Mouse (Mus musculus) 3134 (cell line): Measurements from ENCODE around the gene Zfp64.
A peak's percentile ranks its signal among the peaks of the same experiment; 100 is the strongest.

Source experiments
- DNase-seq: peaks from one replicate; pipeline ENCODE4 v3.0.0-alpha.2; 2011; ENCODE audit warnings: low spot score; ENCODE audit not compliant: insufficient read length; ENCODE audit errors: extremely low read depth

The Zfp64 gene

GRCm38 (mm10) chr2:168954835-168955716, at the start of gene Zfp64:
Gene Zfp64 (minus strand): TSS chr2:168955587.
- peak; percentile 96 for DNase-seq

- no peak for DNase-seq
Measured at GRCm38 (mm10) chr2:168992642-168993420, 37.4 kb upstream of the Zfp64 start.

GRCm38 (mm10) chr2:168990957-168991356, 35.6 kb upstream of the Zfp64 start:
- DNase-seq: no peak

GRCm38 (mm10) chr2:168990061-168990753, 34.8 kb upstream of the Zfp64 start:
- DNase-seq: no peak

GRCm38 (mm10) chr2:168988056-168988455, 32.7 kb upstream of the Zfp64 start:
- no peak for DNase-seq

- no peak for DNase-seq
Measured at GRCm38 (mm10) chr2:168987421-168987820, 32.0 kb upstream of the Zfp64 start.

- DNase-seq: no peak
Measured at GRCm38 (mm10) chr2:168981951-168982350, 26.6 kb upstream of the Zfp64 start.

GRCm38 (mm10) chr2:168981448-168981847, 26.1 kb upstream of the Zfp64 start:
- DNase-seq: no peak

GRCm38 (mm10) chr2:168980859-168981258, 25.5 kb upstream of the Zfp64 start:
- no peak for DNase-seq

GRCm38 (mm10) chr2:168979742-168980141, 24.4 kb upstream of the Zfp64 start:
- DNase-seq: no peak

- DNase-seq: no peak
Measured at GRCm38 (mm10) chr2:168978031-168978430, 22.6 kb upstream of the Zfp64 start.

- DNase-seq: no peak
Measured at GRCm38 (mm10) chr2:168970131-168970530, 14.7 kb upstream of the Zfp64 start.

- no peak for DNase-seq
Measured at GRCm38 (mm10) chr2:168968136-168968925, 12.9 kb upstream of the Zfp64 start.

GRCm38 (mm10) chr2:168966525-168966924, 11.1 kb upstream of the Zfp64 start:
- no peak for DNase-seq

- no peak for DNase-seq
Measured at GRCm38 (mm10) chr2:168964849-168965248, 9.5 kb upstream of the Zfp64 start.

GRCm38 (mm10) chr2:168961729-168962666, 6.6 kb upstream of the Zfp64 start:
- DNase-seq: no peak

- no peak for DNase-seq
Measured at GRCm38 (mm10) chr2:168960814-168961213, 5.4 kb upstream of the Zfp64 start.

- no peak for DNase-seq
Measured at GRCm38 (mm10) chr2:168959339-168959885, 4.0 kb upstream of the Zfp64 start.

GRCm38 (mm10) chr2:168955850-168956346, 511 bp upstream of the Zfp64 start:
- DNase-seq: no peak
